Mouse (Mus musculus) midbrain, embryonic 12.5 days (tissue): ENCODE measurements at regions not wholly inside any gene's neighbourhood (a gene's known extent, or its start where the extent isn't known, plus 50 kb on each side); places are given as distances from the start of the nearest gene placed in this dataset. TPM values are rescaled to one million over a fixed set of nuclear protein-coding genes. Genes with fewer than 3 reads are reported as not detected.

Source experiments
- ATAC-seq: fragments of 200-750 bp; cut with Nextera tagmentation; 2 replicates; pipeline ENCODE4 v1.8.0; 2017; ENCODE audit warnings: low read depth, moderate TSS enrichment, moderate library complexity; ENCODE audit not compliant: low FRiP score
- H3K27ac ChIP-seq: fragments of 300-500 bp; sonication (generic); replicated peaks from 2 replicates; pipeline ENCODE4 v1.5.1; 2016; ENCODE audit warnings: mild to moderate bottlenecking
- H3K27me3 ChIP-seq: fragments of 300-500 bp; sonication (generic); 2 replicates; pipeline ENCODE4 v1.6.1; 2016; ENCODE audit warnings: mild to moderate bottlenecking
- H3K36me3 ChIP-seq: fragments of 300-500 bp; sonication (generic); 2 replicates; pipeline ENCODE4 v1.6.1; 2016
- H3K4me1 ChIP-seq: fragments of 300-500 bp; sonication (generic); 2 replicates; pipeline ENCODE4 v1.6.1; 2016
- H3K4me2 ChIP-seq: fragments of 300-500 bp; sonication (generic); replicated peaks from 2 replicates; pipeline ENCODE4 v1.6.1; 2016; ENCODE audit warnings: mild to moderate bottlenecking, moderate library complexity
- H3K4me3 ChIP-seq: fragments of 300-500 bp; sonication (generic); 2 replicates; pipeline ENCODE4 v1.5.1; 2016; ENCODE audit warnings: mild to moderate bottlenecking
- H3K9ac ChIP-seq: fragments of 300-500 bp; sonication (generic); replicated peaks from 2 replicates; pipeline ENCODE4 v1.6.1; 2016; ENCODE audit warnings: mild to moderate bottlenecking, moderate library complexity
- H3K9me3 ChIP-seq: fragments of 300-500 bp; sonication (generic); 2 replicates; pipeline ENCODE4 v1.6.1; 2016; ENCODE audit warnings: mild to moderate bottlenecking
- WGBS: fragments of 180-500 bp; shearing (Covaris S2); methylation state at CpG from one replicate; pipeline ENCODE4 v1.1.7; 2016; 5-methylcytosine and 5-hydroxymethylcytosine counted together
- microRNA-seq: library from miRNA; unstranded; fragments of <30 nt; microRNA quantifications from one replicate; pipeline ENCODE4, GENCODE M21; 2017

DNA sequence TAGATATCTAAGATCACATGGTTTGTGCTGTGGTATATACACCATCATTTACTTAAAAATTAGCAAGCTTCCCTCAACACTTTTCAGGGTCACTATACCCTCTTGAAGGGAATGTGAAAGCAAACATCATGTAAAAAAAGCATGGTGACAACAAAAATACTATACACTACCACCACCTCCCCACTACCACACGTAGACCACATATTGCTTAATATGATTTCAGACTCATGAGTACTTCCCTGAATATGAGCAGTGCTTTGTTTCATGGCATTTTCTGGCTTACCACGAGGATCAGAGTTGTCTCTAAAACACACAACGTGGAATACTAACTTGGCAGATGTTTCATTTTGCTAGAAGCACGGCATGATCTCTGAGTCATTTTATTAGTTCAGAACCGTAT is 284.0 kb upstream of the Egfl6 start:
- H3K36me3 ChIP-seq = no peaks in the 10 kb centered on the region
- no peak overlapping the region for H3K27ac ChIP-seq
- H3K27me3 ChIP-seq = no peaks in the 10 kb centered on the region; the same call in 1 of the 2 replicates
- no peak overlapping the region for H3K9ac ChIP-seq
- no peak overlapping the region for H3K4me2 ChIP-seq
- 88% methylated on average over 5 of the region's 5 CpGs for WGBS
- no peaks in the 10 kb centered on the region for H3K9me3 ChIP-seq
- no peaks in the 10 kb centered on the region for H3K4me1 ChIP-seq
- no peak overlapping the region for H3K4me3 ChIP-seq
- ATAC-seq = no peak

DNA sequence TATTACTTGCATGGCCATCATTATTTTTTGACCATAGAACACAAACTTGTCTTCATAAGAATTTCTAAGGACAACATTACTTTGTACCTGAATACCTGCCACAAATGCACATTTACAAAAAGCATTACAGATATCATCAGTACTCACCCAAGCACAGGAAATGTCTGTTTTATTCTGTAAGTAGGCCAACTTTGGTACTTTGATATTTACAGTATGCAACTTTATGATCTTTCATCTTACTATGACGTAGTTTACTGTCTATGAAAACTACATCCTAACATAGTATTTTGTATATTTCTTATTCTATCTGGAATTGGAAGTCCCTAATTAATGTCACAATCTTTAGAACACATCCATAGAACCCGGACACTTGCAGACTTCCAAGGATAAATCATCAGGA is 282.2 kb upstream of the Egfl6 start:
- no peak overlapping the region for H3K27ac ChIP-seq
- H3K4me2 ChIP-seq = no peak overlapping the region
- H3K27me3 ChIP-seq = peaks cover 4% of the 10 kb centered on the region
- H3K36me3 ChIP-seq = no peaks in the 10 kb centered on the region
- H3K9ac ChIP-seq = no peak overlapping the region
- H3K4me3 ChIP-seq = no peak overlapping the region
- no peaks in the 10 kb centered on the region for H3K9me3 ChIP-seq
- ATAC-seq = no peak
- H3K4me1 ChIP-seq = no peaks in the 10 kb centered on the region
- WGBS = 79% methylated on average over 2 of the region's 2 CpGs

Small RNAs in the stretch of these regions (microRNA-seq; reads per million reads assigned to microRNA genes)
- gene Gm22368 = not detected
- gene Gm44376 = not detected
